Mouse (Mus musculus) liver, embryonic 13.5 days (tissue): ENCODE results near the gene Tmem30b. TPM values are rescaled to one million over a fixed set of nuclear protein-coding genes. Genes with fewer than 3 reads are reported as not detected.
"Not testable (repeated sequence)": the region's sequence is repeated elsewhere in the genome, so short reads cannot be mapped to it uniquely, and the experiment has no call there.

Experiments
- ATAC-seq: fragments of 200-750 bp; cut with Nextera tagmentation; 2 replicates; pipeline ENCODE4 v1.8.0; 2017; ENCODE audit warnings: low read depth, mild to moderate bottlenecking, moderate number of reproducible peaks, moderate library complexity
- DNase-seq: peaks from one replicate; pipeline ENCODE4 v3.0.0; 2022
- H3K27ac ChIP-seq: fragments of 300-500 bp; sonication (generic); 2 replicates; pipeline ENCODE4 v1.5.1; 2015; ENCODE audit warnings: moderate library complexity, mild to moderate bottlenecking, inconsistent platforms
- H3K27me3 ChIP-seq: fragments of 300-500 bp; sonication (generic); 2 replicates; pipeline ENCODE4 v1.6.1; 2015; ENCODE audit warnings: mild to moderate bottlenecking, inconsistent platforms
- H3K36me3 ChIP-seq: fragments of 300-500 bp; sonication (generic); 2 replicates; pipeline ENCODE4 v1.6.1; 2015; ENCODE audit warnings: mild to moderate bottlenecking, inconsistent platforms
- H3K4me1 ChIP-seq: fragments of 300-500 bp; sonication (generic); replicated peaks from 2 replicates; pipeline ENCODE4 v1.6.1; 2015; ENCODE audit warnings: inconsistent platforms
- H3K4me2 ChIP-seq: fragments of 300-500 bp; sonication (generic); 2 replicates; pipeline ENCODE4 v1.6.1; 2015; ENCODE audit warnings: inconsistent platforms, mild to moderate bottlenecking, moderate library complexity
- H3K4me3 ChIP-seq: fragments of 300-500 bp; sonication (generic); replicated peaks from 2 replicates; pipeline ENCODE4 v1.5.1; 2015; ENCODE audit warnings: mild to moderate bottlenecking, inconsistent platforms
- H3K9ac ChIP-seq: fragments of 300-500 bp; sonication (generic); 2 replicates; pipeline ENCODE4 v1.6.1; 2015; ENCODE audit warnings: mild to moderate bottlenecking, inconsistent platforms
- H3K9me3 ChIP-seq: fragments of 300-500 bp; sonication (generic); replicated peaks from 2 replicates; pipeline ENCODE4 v1.6.1; 2016; ENCODE audit warnings: inconsistent platforms
- WGBS: fragments of 180-500 bp; shearing (Covaris S2); methylation state at CpG from one replicate; pipeline ENCODE4 v1.1.7; 2015; ENCODE audit not compliant: insufficient replicate concordance; 5-methylcytosine and 5-hydroxymethylcytosine counted together
- polyA plus RNA-seq: library from polyadenylated mRNA; unstranded; fragments of >200 nt; fragmentation: Nextera tagmentation; extraction: Ambion mirVana; gene quantifications from 2 replicates; pipeline ENCODE4 v1.2.1, GENCODE M21; 2015

Gene Tmem30b
- polyA plus RNA-seq, 1 experiment from 2014 or later: 1.7 TPM

- Histone ChIP-seq H3K9ac (no peak overlapping the region), H3K4me2 (no peak overlapping the region), H3K27ac (no peak overlapping the region), H3K27me3 (no peaks in the 10 kb centered on the region), H3K4me3 (no peak overlapping the region), H3K36me3 (no peaks in the 10 kb centered on the region), H3K4me1 (no peaks in the 10 kb centered on the region), H3K9me3 (no peaks in the 10 kb centered on the region)
- WGBS: 72% methylated on average over 11 of the region's 11 CpGs
- DNase-seq: no peak
- ATAC-seq: no peak
These were observed 14.2 kb downstream of the Tmem30b start for GRCm38 (mm10) chr12:73531889-73532479.

DNA sequence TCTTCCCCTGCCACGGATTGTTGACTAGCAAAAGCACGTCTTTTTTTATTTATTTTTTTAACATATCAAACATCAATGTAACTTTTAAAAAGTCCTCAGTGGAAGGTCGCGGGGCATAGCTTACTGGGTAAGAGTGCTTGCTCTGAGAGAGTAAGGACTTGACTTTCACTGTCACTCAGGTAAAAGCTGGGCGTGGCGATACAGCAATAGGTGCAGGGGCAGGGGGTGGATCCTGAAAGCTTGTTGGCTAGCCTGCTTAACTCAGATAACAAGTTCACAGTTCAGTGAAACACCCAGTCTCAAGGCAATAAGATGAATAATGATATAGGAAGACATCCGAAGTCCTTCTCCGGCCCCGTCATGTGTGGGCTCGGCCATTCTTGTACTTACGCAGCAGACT is 16.6 kb downstream of the Tmem30b start:
- H3K9me3 ChIP-seq: no peaks in the 10 kb centered on the region
- H3K27me3 ChIP-seq: no peaks in the 10 kb centered on the region
- DNase-seq (no peak), ATAC-seq (no peak)
- no peak overlapping the region for H3K4me2 ChIP-seq
- 71% methylated on average over 11 of the region's 11 CpGs for WGBS
- H3K36me3 ChIP-seq: no peaks in the 10 kb centered on the region
- no peak overlapping the region for H3K27ac ChIP-seq
- no peaks in the 10 kb centered on the region for H3K4me1 ChIP-seq
- H3K4me3 ChIP-seq: no peak overlapping the region
- H3K9ac ChIP-seq: no peak overlapping the region

DNA sequence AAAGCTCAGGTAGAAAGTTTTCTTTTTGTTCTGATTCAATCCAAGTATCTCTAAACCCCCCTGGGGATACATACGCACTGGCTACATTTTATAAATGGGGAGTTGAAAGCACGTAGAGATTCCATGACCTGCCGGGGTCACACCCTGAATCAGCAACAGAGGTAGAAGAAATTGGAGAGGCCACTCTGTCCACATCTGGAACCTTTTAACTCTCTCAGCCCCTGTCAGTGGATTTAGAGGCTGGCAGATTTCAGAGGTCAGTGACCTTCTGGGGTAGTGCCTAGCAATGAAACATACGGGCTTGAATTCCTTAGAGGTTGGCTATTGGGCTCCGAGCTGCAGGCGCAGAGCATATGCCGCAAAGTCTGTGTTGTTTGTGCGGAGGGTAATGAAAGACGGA is 17.1 kb downstream of the Tmem30b start:
- no peak for DNase-seq
- Histone ChIP-seq H3K27ac (no peak overlapping the region), H3K27me3 (no peaks in the 10 kb centered on the region), H3K4me3 (no peak overlapping the region), H3K36me3 (no peaks in the 10 kb centered on the region), H3K4me2 (no peak overlapping the region), H3K9me3 (no peaks in the 10 kb centered on the region), H3K4me1 (no peaks in the 10 kb centered on the region), H3K9ac (no peak overlapping the region)
- ATAC-seq: no peak
- 71% methylated on average over 9 of the region's 9 CpGs for WGBS

DNA sequence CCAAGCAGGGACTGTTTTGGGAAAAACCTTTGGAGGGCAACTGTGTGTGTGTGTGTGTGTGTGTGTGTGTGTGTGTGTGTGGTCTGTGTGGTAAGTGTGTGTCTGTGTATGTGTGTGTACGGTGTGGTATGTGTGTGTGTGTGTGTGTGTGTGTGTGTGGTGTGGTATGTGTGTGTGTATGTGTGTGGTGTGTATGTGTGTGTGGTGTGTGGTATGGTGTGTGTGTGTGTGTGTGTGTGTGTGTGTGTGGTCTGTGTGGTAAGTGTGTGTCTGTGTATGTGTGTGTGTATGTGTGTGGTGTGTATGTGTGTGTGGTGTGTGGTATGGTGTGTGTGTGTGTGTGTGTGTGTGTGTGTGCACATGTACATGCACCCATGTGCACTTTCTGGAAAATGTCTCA is 18.1 kb downstream of the Tmem30b start:
- DNase-seq, H3K9ac ChIP-seq, ATAC-seq, H3K4me1 ChIP-seq, H3K27me3 ChIP-seq, H3K4me3 ChIP-seq, H3K36me3 ChIP-seq, H3K9me3 ChIP-seq, H3K4me2 ChIP-seq, H3K27ac ChIP-seq: not testable (repeated sequence)
- 62% methylated on average over 1 of the region's 1 CpGs for WGBS

- DNase-seq (no peak), ATAC-seq (no peak)
- no peak overlapping the region for H3K9ac ChIP-seq
- H3K4me2 ChIP-seq: no peak overlapping the region
- H3K36me3 ChIP-seq: no peaks in the 10 kb centered on the region
- H3K4me3 ChIP-seq: no peak overlapping the region
- H3K27ac ChIP-seq: no peak overlapping the region
- WGBS: 63% methylated on average over 8 of the region's 8 CpGs
- H3K4me1 ChIP-seq: no peaks in the 10 kb centered on the region
- no peaks in the 10 kb centered on the region for H3K9me3 ChIP-seq
- H3K27me3 ChIP-seq: no peaks in the 10 kb centered on the region
These were observed 20.8 kb downstream of the Tmem30b start for GRCm38 (mm10) chr12:73525254-73525885.

DNA sequence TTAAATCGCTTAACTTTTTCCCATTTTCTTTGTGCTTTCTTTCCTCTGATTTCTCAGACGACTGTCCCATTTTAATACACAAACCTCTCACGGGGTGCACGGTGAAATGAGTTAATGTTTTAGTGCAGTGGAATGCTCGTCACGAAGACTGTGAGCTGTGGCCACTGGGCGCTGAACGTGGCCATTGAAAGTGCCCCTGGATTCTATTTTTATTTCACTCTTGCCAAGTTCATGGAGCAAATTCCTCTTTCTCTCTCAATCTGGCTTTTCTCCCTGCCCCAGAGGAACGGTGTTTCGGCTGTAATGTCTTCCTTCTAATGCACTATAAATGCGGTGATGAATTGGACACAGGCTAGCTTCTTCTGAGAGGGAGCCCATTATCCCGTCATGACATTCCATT is 23.1 kb downstream of the Tmem30b start:
- Histone ChIP-seq H3K27me3 (no peaks in the 10 kb centered on the region), H3K27ac (no peak overlapping the region), H3K4me2 (no peak overlapping the region), H3K9ac (no peak overlapping the region), H3K9me3 (no peaks in the 10 kb centered on the region), H3K4me1 (no peaks in the 10 kb centered on the region), H3K4me3 (no peak overlapping the region), H3K36me3 (no peaks in the 10 kb centered on the region)
- no peak for DNase-seq
- ATAC-seq: no peak
- WGBS: 70% methylated on average over 12 of the region's 12 CpGs

- no peaks in the 10 kb centered on the region for H3K27me3 ChIP-seq
- H3K9ac ChIP-seq: no peak overlapping the region
- DNase-seq (no peak), ATAC-seq (no peak)
- no peaks in the 10 kb centered on the region for H3K36me3 ChIP-seq
- H3K9me3 ChIP-seq: no peaks in the 10 kb centered on the region
- no peak overlapping the region for H3K4me3 ChIP-seq
- no peaks in the 10 kb centered on the region for H3K4me1 ChIP-seq
- no peak overlapping the region for H3K27ac ChIP-seq
- no peak overlapping the region for H3K4me2 ChIP-seq
- 72% methylated on average over 3 of the region's 3 CpGs for WGBS
These were observed 24.2 kb downstream of the Tmem30b start for GRCm38 (mm10) chr12:73521944-73522343.

- no peaks in the 10 kb centered on the region for H3K27me3 ChIP-seq
- no peak for ATAC-seq
- WGBS: 66% methylated on average over 15 of the region's 15 CpGs
- H3K4me1 ChIP-seq: no peaks in the 10 kb centered on the region
- no peak for DNase-seq
- no peaks in the 10 kb centered on the region for H3K36me3 ChIP-seq
- H3K9ac ChIP-seq: no peak overlapping the region
- no peaks in the 10 kb centered on the region for H3K9me3 ChIP-seq
- H3K4me2 ChIP-seq: no peak overlapping the region
- no peak overlapping the region for H3K27ac ChIP-seq
- no peak overlapping the region for H3K4me3 ChIP-seq
These were observed 24.9 kb downstream of the Tmem30b start for GRCm38 (mm10) chr12:73521238-73521841.

- H3K9me3 ChIP-seq: no peaks in the 10 kb centered on the region
- no peaks in the 10 kb centered on the region for H3K27me3 ChIP-seq
- no peaks in the 10 kb centered on the region for H3K36me3 ChIP-seq
- no peak overlapping the region for H3K27ac ChIP-seq
- no peak overlapping the region for H3K4me2 ChIP-seq
- 64% methylated on average over 12 of the region's 12 CpGs for WGBS
- DNase-seq: no peak
- H3K4me1 ChIP-seq: no peaks in the 10 kb centered on the region
- no peak overlapping the region for H3K9ac ChIP-seq
- no peak for ATAC-seq
- no peak overlapping the region for H3K4me3 ChIP-seq
These were observed 28.4 kb downstream of the Tmem30b start for GRCm38 (mm10) chr12:73517768-73518167.

DNA sequence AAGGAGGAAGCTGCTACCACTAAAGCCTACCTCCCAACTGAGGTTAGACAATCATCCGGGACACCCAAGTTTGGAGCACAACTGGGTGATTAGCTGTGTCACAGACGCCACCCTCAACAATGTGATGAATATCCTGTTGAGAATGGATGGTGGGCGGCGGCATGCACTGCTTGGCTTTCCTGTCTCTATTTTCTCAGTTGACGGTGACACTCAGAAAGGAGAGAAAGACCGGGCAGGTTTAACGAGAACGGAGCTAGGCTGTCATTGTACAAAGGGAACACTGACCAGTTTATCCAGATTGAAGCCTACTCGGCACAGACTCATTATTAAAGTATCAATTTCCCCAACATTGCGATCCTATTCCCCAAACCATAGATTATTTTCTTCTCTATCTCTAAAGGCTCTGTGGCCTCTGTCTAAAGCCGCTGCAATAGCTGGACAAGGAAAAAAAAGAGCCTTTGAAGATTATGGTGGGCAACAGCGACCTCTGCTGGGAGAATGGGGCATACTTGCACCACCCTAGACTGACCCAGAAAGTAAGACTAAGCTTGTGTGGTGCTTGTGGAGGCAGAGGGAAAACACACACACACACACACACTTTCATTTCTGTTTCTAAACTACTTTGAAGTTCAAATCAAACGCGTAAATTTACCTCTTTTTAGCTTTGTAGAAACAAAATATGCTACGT is 29.0 kb downstream of the Tmem30b start:
- Histone ChIP-seq H3K4me1 (no peaks in the 10 kb centered on the region), H3K27ac (no peak overlapping the region), H3K36me3 (no peaks in the 10 kb centered on the region), H3K9ac (no peak overlapping the region), H3K4me2 (no peak overlapping the region), H3K27me3 (no peaks in the 10 kb centered on the region), H3K4me3 (no peak overlapping the region), H3K9me3 (no peaks in the 10 kb centered on the region)
- DNase-seq (peak; percentile 17), ATAC-seq (no peak)
- WGBS: 30% methylated on average over 15 of the region's 15 CpGs

GRCm38 (mm10) chr12:73516516-73516915 is 29.7 kb downstream of the Tmem30b start:
- Histone ChIP-seq H3K9me3 (no peaks in the 10 kb centered on the region), H3K4me1 (no peaks in the 10 kb centered on the region), H3K9ac (no peak overlapping the region), H3K36me3 (no peaks in the 10 kb centered on the region), H3K27me3 (no peaks in the 10 kb centered on the region), H3K4me2 (no peak overlapping the region), H3K4me3 (no peak overlapping the region), H3K27ac (no peak overlapping the region)
- 73% methylated on average over 8 of the region's 8 CpGs for WGBS
- DNase-seq: no peak
- no peak for ATAC-seq
